15 mouse cellular contexts compared by ENCODE assay signal in genomic region chr13:99764097-99764714, GRCm38 (mm10).
DNase-seq lines count a peak whose midpoint lies in the region; ATAC-seq and TF ChIP-seq lines count a peak whose summit lies in the region.
"Had no signal": no experiment of that assay in that cellular context is flagged by ENCODE, and none has a peak within 500 bp of the region (broad histone marks: within the 10 kb centered on the region; RNA-seq: fewer than 3 reads in every experiment).

No protein-coding gene starts in this region.

- H3K4me3 ChIP-seq in midbrain, embryonic 11.5 days (ENCODE audit: low read depth, low read length): no peak overlapping the region
- no peak overlapping the region for H3K4me3 ChIP-seq in midbrain, postnatal 0 days (ENCODE audit: low read depth, low read length)
- no peak overlapping the region for H3K4me3 ChIP-seq in limb, embryonic 13.5 days

- H3K9me3 ChIP-seq in midbrain, embryonic 11.5 days (ENCODE audit: control insufficient read depth, low read length): no peaks in the 10 kb centered on the region
- H3K9me3 ChIP-seq in midbrain, postnatal 0 days (ENCODE audit: low read length): no peaks in the 10 kb centered on the region
- no peaks in the 10 kb centered on the region for H3K9me3 ChIP-seq in limb, embryonic 13.5 days

- DNase-seq in cerebellum, postnatal 10 days: peak; percentile 21 to 47
- DNase-seq in cerebellum, adult 18-20 months: no peak
- DNase-seq in midbrain, embryonic 11.5 days (ENCODE audit: low spot score, missing footprints): no peak
- no peak for DNase-seq in midbrain, postnatal 0 days (ENCODE audit: low spot score)
- DNase-seq in ovary, postnatal 10 days (ENCODE audit: low spot score): no peak
- DNase-seq: adrenal gland, postnatal 36 days; cerebellum, adult 11-12 months; embryo, embryonic 11 days; kidney, postnatal 4 days; right cerebral cortex, adult 18-20 months had no signal

- ATAC-seq in midbrain, embryonic 11.5 days (ENCODE audit: low FRiP score): peak; percentile 64; the same call in 1 of the 2 replicates
- no peak for ATAC-seq in midbrain, postnatal 0 days (ENCODE audit: low FRiP score)
- ATAC-seq in limb, embryonic 13.5 days (ENCODE audit: low FRiP score, low read depth): no peak
- ATAC-seq in neutrophil, adult 5-6 weeks (ENCODE audit: extremely low read depth, insufficient number of reproducible peaks, low FRiP score, poor library complexity, severe bottlenecking): peak; percentile 51; the same call in 1 of the 2 replicates
- no peak for ATAC-seq in erythroblast, adult 5-6 weeks (replicated peaks; ENCODE audit: low FRiP score, poor library complexity, severe bottlenecking)
- ATAC-seq: intestine, embryonic 16.5 days had no signal

- no peaks in the 10 kb centered on the region for H3K27me3 ChIP-seq in midbrain, embryonic 11.5 days (ENCODE audit: control insufficient read depth, insufficient read depth, low read length)
- no peaks in the 10 kb centered on the region for H3K27me3 ChIP-seq in midbrain, postnatal 0 days (ENCODE audit: insufficient read depth, low read length)
- H3K27me3 ChIP-seq in limb, embryonic 13.5 days: no peaks in the 10 kb centered on the region

- no peak overlapping the region for H3K4me2 ChIP-seq in midbrain, embryonic 11.5 days
- no peak overlapping the region for H3K4me2 ChIP-seq in midbrain, postnatal 0 days (ENCODE audit: low read depth, low read length, poor library complexity, severe bottlenecking)
- no peak overlapping the region for H3K4me2 ChIP-seq in limb, embryonic 13.5 days (replicated peaks)

- no peak overlapping the region for H3K9ac ChIP-seq in midbrain, embryonic 11.5 days (ENCODE audit: low read length)
- no peak overlapping the region for H3K9ac ChIP-seq in midbrain, postnatal 0 days (replicated peaks; ENCODE audit: low read length, poor library complexity, severe bottlenecking)
- no peak overlapping the region for H3K9ac ChIP-seq in limb, embryonic 13.5 days
- H3K9ac ChIP-seq: liver, embryonic 14.5 days had no signal

- H3K4me1 ChIP-seq in midbrain, embryonic 11.5 days (ENCODE audit: control insufficient read depth, insufficient read depth, low read length): 0 out of 2 replicates have a peak, but pooled peaks cover 3% of the 10 kb centered on the region
- H3K4me1 ChIP-seq in midbrain, postnatal 0 days (ENCODE audit: insufficient read depth, low read length): no peaks in the 10 kb centered on the region
- H3K4me1 ChIP-seq in limb, embryonic 13.5 days: peaks cover 56% of the 10 kb centered on the region

- H3K27ac ChIP-seq in midbrain, embryonic 11.5 days (ENCODE audit: low read depth, low read length): no peak overlapping the region; the same call in 1 of the 2 replicates
- no peak overlapping the region for H3K27ac ChIP-seq in midbrain, postnatal 0 days (ENCODE audit: low read depth, low read length)
- peak overlapping the region; percentile 39; the same call in 1 of the 2 replicates for H3K27ac ChIP-seq in limb, embryonic 13.5 days
- H3K27ac ChIP-seq: liver, embryonic 14.5 days had no signal

- no peaks in the 10 kb centered on the region for H3K36me3 ChIP-seq in midbrain, embryonic 11.5 days (ENCODE audit: control insufficient read depth, insufficient read depth, low read length)
- H3K36me3 ChIP-seq in midbrain, postnatal 0 days (ENCODE audit: insufficient read depth, low read length): no peaks in the 10 kb centered on the region
- no peaks in the 10 kb centered on the region for H3K36me3 ChIP-seq in limb, embryonic 13.5 days

- no peak for TF ChIP-seq CTCF in midbrain, postnatal 0 days (IDR thresholded peaks at IDR 0.05)

- WGBS in midbrain, embryonic 11.5 days: 56% methylated on average over 6 of the region's 6 CpGs
- 39% methylated on average over 6 of the region's 6 CpGs for WGBS in midbrain, postnatal 0 days
- 60% methylated on average over 6 of the region's 6 CpGs for WGBS in limb, embryonic 13.5 days

Comparison
In these comparisons a context has a peak if more than half of its experiments do, and no peak if none do; other contexts are left out.
1. DNase-seq: peak in cerebellum, postnatal 10 days (2 of 2); none in cerebellum, adult 18-20 months (0 of 2), midbrain, embryonic 11.5 days (single experiment), midbrain, postnatal 0 days (single experiment) and ovary, postnatal 10 days (single experiment).
2. ATAC-seq: peak in midbrain, embryonic 11.5 days (single experiment) and neutrophil, adult 5-6 weeks (single experiment); none in midbrain, postnatal 0 days (single experiment), limb, embryonic 13.5 days (single experiment) and erythroblast, adult 5-6 weeks (single experiment).